Mouse (Mus musculus) embryonic fibroblast, embryonic 13.5 days (primary cell): Measurements from ENCODE around the gene 1700017B05Rik.

ENCODE experiments used
- CTCF ChIP-seq: IDR thresholded peaks from 2 replicates; pipeline ENCODE4 v1.5.1; 2011; ENCODE audit warnings: mild to moderate bottlenecking, control low read depth, low read length, moderate library complexity, borderline replicate concordance; ENCODE audit not compliant: insufficient read depth
- POLR2A ChIP-seq: IDR thresholded peaks from 2 replicates; pipeline ENCODE4 v1.6.1; 2011; ENCODE audit warnings: low read depth, mild to moderate bottlenecking, control low read depth, low read length, moderate library complexity

DNA sequence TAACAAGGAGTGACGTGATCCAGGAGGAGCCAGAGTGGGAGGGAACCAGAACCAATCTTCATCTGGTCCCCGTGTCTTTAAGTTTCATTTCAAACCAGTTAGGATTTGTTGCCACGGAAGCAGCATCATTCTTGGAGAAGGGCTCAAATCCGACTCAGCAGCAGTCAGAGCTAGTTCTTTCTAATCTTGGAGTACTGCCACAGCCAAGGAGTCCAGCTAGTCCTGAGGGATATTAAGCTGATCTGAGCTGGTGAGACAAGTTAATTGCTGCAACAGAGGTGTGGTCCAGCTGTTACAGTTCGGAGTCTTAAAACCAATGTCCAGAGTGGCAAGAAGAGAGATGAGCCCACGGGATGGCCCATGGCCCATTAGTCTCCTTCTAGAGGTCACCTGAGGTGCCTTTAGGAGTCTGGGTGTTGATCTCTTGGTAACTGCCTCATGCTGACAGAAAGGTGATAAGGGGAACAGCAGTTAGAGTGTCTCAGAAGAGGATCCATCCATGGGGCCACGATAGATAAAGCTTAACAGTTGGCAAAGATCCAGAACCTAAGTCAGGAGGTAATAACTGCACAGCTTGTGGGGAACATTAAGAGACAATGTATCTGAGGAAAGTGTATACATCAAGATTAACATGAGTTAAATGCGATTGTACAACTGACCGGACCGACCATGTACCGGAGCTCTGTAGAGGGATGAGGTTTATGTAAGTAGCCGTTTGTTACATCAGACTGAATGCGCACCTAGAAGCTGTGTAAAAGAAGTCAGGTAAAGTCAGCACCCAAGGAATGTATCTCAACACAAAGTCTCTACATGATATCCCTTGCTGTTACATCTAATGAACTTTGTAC, 36.4 kb downstream of the 1700017B05Rik start:
- TF ChIP-seq CTCF: no peak
- no peak for TF ChIP-seq POLR2A
